Mouse (Mus musculus) adrenal gland, postnatal 0 days (tissue): ENCODE data around the gene Msl1. TPM values are rescaled to one million over a fixed set of nuclear protein-coding genes. Genes with fewer than 3 reads are reported as not detected.

Experiments
- polyA plus RNA-seq: library from polyadenylated mRNA; unstranded; fragments of >200 nt; fragmentation: Nextera tagmentation; extraction: Ambion mirVana; gene quantifications from 2 replicates; pipeline ENCODE4 v1.2.1, GENCODE M21; 2015

Gene Msl1
- 17.3 and 19.8 TPM in 2 replicates for polyA plus RNA-seq

GRCm38 (mm10) chr11:98795015-98795713 lies at the start of gene Msl1:
Gene Msl1 (plus strand): TSS chr11:98795516.

GRCm38 (mm10) chr11:98774582-98775347 lies 20.6 kb upstream of the Msl1 start, which contains the start of gene Nr1d1:
Gene Nr1d1 (minus strand): TSS chr11:98775333.

GRCm38 (mm10) chr11:98804605-98805004 lies 9.3 kb downstream of the Msl1 start, which contains the start of gene Casc3:
Gene Casc3 (plus strand): TSS chr11:98804905.

GRCm38 (mm10) chr11:98836651-98837141 lies 41.4 kb downstream of the Msl1 start, which contains the start of gene Rapgefl1:
Gene Rapgefl1 (plus strand): TSS chr11:98836785.

Other genes starting within 250 kb of the Msl1 start
- 0.21 and 0.30 TPM in 2 replicates for gene Ikzf3, start 249.5 kb upstream of the Msl1 start, polyA plus RNA-seq
- 0.66 and 1.1 TPM in 2 replicates for gene Zpbp2, start 244.4 kb upstream of the Msl1 start, polyA plus RNA-seq
- 55.8 and 86.2 TPM in 2 replicates for gene Ormdl3, start 208.1 kb upstream of the Msl1 start, polyA plus RNA-seq
- not detected in 2 replicates for gene Lrrc3c, start 197.2 kb upstream of the Msl1 start, polyA plus RNA-seq
- 0.52 and 0.90 TPM in 2 replicates for gene Gm12355, start 169.9 kb upstream of the Msl1 start, polyA plus RNA-seq
- not detected in 2 replicates for gene Gsdma3, start 169.2 kb upstream of the Msl1 start, polyA plus RNA-seq
- 0.25 TPM in 1 of 2 replicates, not detected in the other for gene Gsdma2, start 148.8 kb upstream of the Msl1 start, polyA plus RNA-seq
- 0.14 TPM in 1 of 2 replicates, not detected in the other for gene Gsdma, start 131.2 kb upstream of the Msl1 start, polyA plus RNA-seq
- gene Psmd3, start 113.0 kb upstream of the Msl1 start, polyA plus RNA-seq, result 100 and 141 TPM in 2 replicates
- 0.22 TPM in 1 of 2 replicates, not detected in the other for gene Csf3, start 94.3 kb upstream of the Msl1 start, polyA plus RNA-seq
- 18.5 and 26.8 TPM in 2 replicates for gene Med24, start 66.1 kb upstream of the Msl1 start, polyA plus RNA-seq
- 31.4 and 43.5 TPM in 2 replicates for gene Thra, start 54.9 kb upstream of the Msl1 start, polyA plus RNA-seq
- gene Nr1d1, start 20.2 kb upstream of the Msl1 start, polyA plus RNA-seq, result 27.2 and 64.4 TPM in 2 replicates
- gene Casc3, start 9.4 kb downstream of the Msl1 start, polyA plus RNA-seq, result 21.9 and 22.8 TPM in 2 replicates
- gene Rapgefl1, start 41.3 kb downstream of the Msl1 start, polyA plus RNA-seq, result 0.41 and 0.91 TPM in 2 replicates
- gene Wipf2, start 68.1 kb downstream of the Msl1 start, polyA plus RNA-seq, result 1.8 and 2.6 TPM in 2 replicates
- gene Cdc6, start 112.3 kb downstream of the Msl1 start, polyA plus RNA-seq, result 3.4 and 7.5 TPM in 2 replicates
- 22.0 and 23.3 TPM in 2 replicates for gene Rara, start 132.3 kb downstream of the Msl1 start, polyA plus RNA-seq
- gene Gjd3, start 187.5 kb downstream of the Msl1 start, polyA plus RNA-seq, result 0.65 and 1.4 TPM in 2 replicates
- gene Top2a, start 228.7 kb downstream of the Msl1 start, polyA plus RNA-seq, result 45.7 and 47.9 TPM in 2 replicates
- 292 and 320 TPM in 2 replicates for gene Igfbp4, start 245.7 kb downstream of the Msl1 start, polyA plus RNA-seq